Mouse (Mus musculus) hindbrain, embryonic 15.5 days (tissue): ENCODE data around the gene Cdkn2d. TPM values are rescaled to one million over a fixed set of nuclear protein-coding genes. Genes with fewer than 3 reads are reported as not detected.
"Not testable (repeated sequence)": the region's sequence is repeated elsewhere in the genome, so short reads cannot be mapped to it uniquely, and the experiment has no call there.

Source experiments
- ATAC-seq: fragments of 200-750 bp; cut with Nextera tagmentation; 2 replicates; pipeline ENCODE4 v1.8.0; 2017; ENCODE audit warnings: low read depth, moderate number of reproducible peaks, moderate TSS enrichment; ENCODE audit not compliant: low FRiP score
- H3K27ac ChIP-seq: fragments of 300-500 bp; sonication (generic); replicated peaks from 2 replicates; pipeline ENCODE4 v1.5.1; 2015; ENCODE audit warnings: mild to moderate bottlenecking, inconsistent platforms
- H3K27me3 ChIP-seq: fragments of 300-500 bp; sonication (generic); 2 replicates; pipeline ENCODE4 v1.6.1; 2015; ENCODE audit warnings: control low read depth, inconsistent platforms
- H3K36me3 ChIP-seq: fragments of 300-500 bp; sonication (generic); 2 replicates; pipeline ENCODE4 v1.6.1; 2015; ENCODE audit warnings: control low read depth, inconsistent platforms
- H3K4me1 ChIP-seq: fragments of 300-500 bp; sonication (generic); replicated peaks from 2 replicates; pipeline ENCODE4 v1.6.1; 2015; ENCODE audit warnings: control low read depth, inconsistent platforms
- H3K4me2 ChIP-seq: fragments of 300-500 bp; sonication (generic); 2 replicates; pipeline ENCODE4 v1.6.1; 2015; ENCODE audit warnings: moderate library complexity, mild to moderate bottlenecking, inconsistent platforms
- H3K4me3 ChIP-seq: fragments of 300-500 bp; sonication (generic); 2 replicates; pipeline ENCODE4 v1.5.1; 2015; ENCODE audit warnings: mild to moderate bottlenecking, inconsistent platforms
- H3K9ac ChIP-seq: fragments of 300-500 bp; sonication (generic); 2 replicates; pipeline ENCODE4 v1.6.1; 2015; ENCODE audit warnings: inconsistent platforms
- H3K9me3 ChIP-seq: fragments of 300-500 bp; sonication (generic); 2 replicates; pipeline ENCODE4 v1.6.1; 2016; ENCODE audit warnings: control low read depth, inconsistent platforms
- WGBS: fragments of 180-500 bp; shearing (Covaris S2); methylation state at CpG from one replicate; pipeline ENCODE4 v1.1.7; 2015; 5-methylcytosine and 5-hydroxymethylcytosine counted together
- polyA plus RNA-seq: library from polyadenylated mRNA; unstranded; fragments of >200 nt; fragmentation: Nextera tagmentation; extraction: Ambion mirVana; gene quantifications from 2 replicates; pipeline ENCODE4 v1.2.1, GENCODE M21; 2015

Cdkn2d gene
- polyA plus RNA-seq, 1 experiment from 2014 or later = 111 TPM

DNA sequence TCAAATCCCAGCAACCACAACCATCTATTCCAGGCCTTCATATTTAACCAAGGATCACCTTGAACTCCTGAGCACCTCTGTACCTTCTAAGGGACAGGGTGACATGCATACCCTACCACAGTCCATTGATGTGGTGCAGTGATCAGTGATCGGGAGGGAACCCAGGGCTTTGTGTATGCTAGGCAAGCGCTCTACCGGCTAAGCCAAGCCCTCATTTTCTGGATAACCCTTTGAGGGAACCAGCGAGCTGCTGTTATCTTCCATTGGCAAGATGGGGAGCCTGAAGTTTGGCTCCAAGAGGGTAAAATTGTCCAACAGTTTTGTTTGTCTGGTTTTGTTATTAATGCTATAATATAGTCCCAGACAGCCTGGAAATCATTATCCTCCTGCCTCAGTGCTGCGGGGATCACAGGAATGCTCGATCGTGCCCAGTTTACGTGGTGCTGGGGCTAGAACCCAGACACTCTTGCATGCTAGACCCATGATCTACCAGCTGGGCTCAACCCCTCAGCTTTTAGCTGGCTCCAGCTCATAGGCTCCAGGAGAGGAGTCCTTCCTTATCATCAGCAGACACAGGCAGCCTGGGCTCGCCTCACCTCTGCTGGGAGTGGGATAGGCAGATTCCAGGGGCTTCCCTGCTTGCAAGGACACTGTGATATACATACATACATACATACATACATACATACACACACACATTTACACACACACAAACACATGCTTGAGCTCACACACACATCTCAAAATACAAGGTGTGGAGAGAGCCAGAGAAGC, 23.3 kb upstream of the Cdkn2d start:
- Histone ChIP-seq H3K27me3 (peaks cover 10% of the 10 kb centered on the region), H3K9me3 (no peaks in the 10 kb centered on the region), H3K4me3 (no peak overlapping the region), H3K4me2 (no peak overlapping the region), H3K4me1 (no peaks in the 10 kb centered on the region), H3K27ac (no peak overlapping the region), H3K9ac (no peak overlapping the region), H3K36me3 (no peaks in the 10 kb centered on the region)
- ATAC-seq = no peak
- WGBS = 92% methylated on average over 9 of the region's 9 CpGs

DNA sequence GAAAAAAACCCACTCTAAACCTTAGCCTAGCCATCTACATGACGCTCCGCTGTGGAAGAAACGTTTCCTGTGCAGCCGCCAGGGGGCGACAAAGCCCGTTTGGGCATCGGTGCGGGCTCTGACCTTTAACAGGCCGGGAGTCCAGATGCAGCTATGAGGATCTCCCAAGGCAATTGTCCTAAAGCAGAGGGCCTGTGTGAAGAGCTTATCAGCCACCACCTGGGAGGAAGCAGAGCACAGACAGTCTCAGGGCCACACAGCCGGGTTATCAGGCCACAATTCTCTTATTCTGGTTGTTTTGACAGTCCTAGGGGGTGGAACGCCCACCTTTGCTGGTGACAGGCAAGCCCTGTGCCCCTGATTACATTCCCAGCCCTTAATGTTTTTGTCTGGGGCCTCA, 22.2 kb upstream of the Cdkn2d start:
- H3K27me3 ChIP-seq = peaks cover 10% of the 10 kb centered on the region
- ATAC-seq = no peak
- H3K4me3 ChIP-seq = no peak overlapping the region
- no peaks in the 10 kb centered on the region for H3K4me1 ChIP-seq
- no peaks in the 10 kb centered on the region for H3K36me3 ChIP-seq
- 9% methylated on average over 11 of the region's 11 CpGs for WGBS
- no peaks in the 10 kb centered on the region for H3K9me3 ChIP-seq
- no peak overlapping the region for H3K4me2 ChIP-seq
- no peak overlapping the region for H3K9ac ChIP-seq
- no peak overlapping the region for H3K27ac ChIP-seq

DNA sequence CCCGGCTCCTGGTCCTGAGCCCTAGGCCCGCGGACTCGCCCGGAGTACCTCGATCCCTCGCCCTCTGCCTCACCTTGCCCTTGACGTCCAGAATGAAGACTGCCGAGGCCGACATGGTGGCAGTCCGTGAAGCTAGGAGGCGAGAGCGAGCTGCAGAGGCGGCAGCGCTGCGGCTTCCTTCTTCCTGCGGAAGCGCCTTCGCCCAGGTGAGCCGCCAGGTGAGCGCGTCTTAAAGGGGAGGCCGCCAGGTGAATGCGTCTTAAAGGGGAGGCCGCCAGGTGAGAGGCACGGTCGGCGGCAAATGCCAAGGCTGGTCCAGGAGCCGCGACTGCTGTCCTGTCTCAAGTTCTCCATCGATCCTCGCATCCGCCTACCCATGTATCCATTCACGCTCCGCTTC, 20.9 kb upstream of the Cdkn2d start, which contains the start of gene Ap1m2:
Gene Ap1m2 (minus strand): TSS at position 204 of the 400 bp plus-strand sequence.
- Histone ChIP-seq H3K4me1 (no peaks in the 10 kb centered on the region), H3K4me2 (peak within 1 kb of the TSS; percentile 45), H3K27me3 (peaks cover 10% of the 10 kb centered on the region), H3K4me3 (peak within 1 kb of the TSS; percentile 30), H3K9ac (no peak within 1 kb of the TSS), H3K9me3 (no peaks in the 10 kb centered on the region), H3K27ac (no peak within 1 kb of the TSS), H3K36me3 (no peaks in the 10 kb centered on the region)
- no peak for ATAC-seq
- 14% methylated on average over 35 of the region's 35 CpGs for WGBS

DNA sequence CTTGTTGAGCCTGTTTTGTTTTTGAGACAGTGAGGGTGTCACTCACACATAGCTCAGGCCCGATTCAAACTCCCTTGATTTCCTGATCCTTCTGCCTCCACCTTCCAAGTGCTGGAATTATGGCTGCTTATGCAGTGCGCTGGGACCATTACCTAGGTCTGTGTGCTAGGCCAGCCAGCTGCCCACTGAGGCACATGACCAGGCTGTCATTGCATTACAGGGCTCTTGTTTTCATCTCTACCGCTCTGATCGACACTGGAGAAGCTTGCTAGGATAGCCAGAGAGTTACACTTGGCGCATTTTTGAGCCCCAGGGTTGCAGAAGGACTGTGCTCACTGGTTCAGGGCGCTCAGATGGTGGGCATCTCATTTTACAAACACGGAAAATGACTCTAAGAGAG, 20.5 kb upstream of the Cdkn2d start:
- Histone ChIP-seq H3K9ac (no peak overlapping the region), H3K27me3 (peaks cover 10% of the 10 kb centered on the region), H3K4me2 (peak overlapping the region; percentile 45)

DNA sequence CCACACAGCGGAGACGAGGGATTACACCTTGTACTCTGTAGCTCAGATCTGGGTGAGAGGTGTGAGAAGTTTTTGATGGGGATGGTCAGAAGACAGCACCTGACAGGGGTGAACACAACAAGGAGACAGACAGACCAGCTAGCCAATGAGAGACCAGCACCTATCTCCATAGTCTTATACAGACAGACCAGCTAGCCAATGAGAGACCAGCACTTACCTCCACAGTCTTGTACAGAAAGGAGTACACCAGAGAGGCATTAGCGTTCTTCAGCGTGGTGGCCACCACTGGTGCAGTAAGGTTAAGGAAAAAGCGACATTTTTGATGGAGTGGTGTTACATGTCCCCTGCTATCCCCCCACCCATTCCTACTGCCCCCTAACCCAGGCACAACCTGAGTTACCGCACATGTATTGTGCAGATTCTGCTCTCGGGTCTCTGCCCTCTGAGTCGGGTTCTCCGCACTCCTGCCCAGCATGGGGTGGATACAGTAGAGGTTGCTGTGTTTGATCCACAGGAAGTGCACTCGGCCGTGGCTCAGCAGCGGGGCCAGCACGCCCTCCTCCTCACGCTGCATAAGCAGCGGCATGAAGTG, 18.0 kb upstream of the Cdkn2d start:
- Histone ChIP-seq H3K27me3 (peaks cover 10% of the 10 kb centered on the region), H3K9ac (no peak overlapping the region), H3K4me3 (no peak overlapping the region), H3K4me2 (no peak overlapping the region), H3K36me3 (no peaks in the 10 kb centered on the region), H3K27ac (no peak overlapping the region), H3K9me3 (no peaks in the 10 kb centered on the region), H3K4me1 (no peaks in the 10 kb centered on the region)
- ATAC-seq = no peak
- 71% methylated on average over 15 of the region's 15 CpGs for WGBS

More for the DNA sequence above, 20.5 kb upstream of the Cdkn2d start:
- Histone ChIP-seq H3K36me3 (no peaks in the 10 kb centered on the region), H3K4me3 (peak overlapping the region; percentile 30), H3K9me3 (no peaks in the 10 kb centered on the region), H3K27ac (no peak overlapping the region), H3K4me1 (no peaks in the 10 kb centered on the region)
- no peak for ATAC-seq
- 27% methylated on average over 7 of the region's 7 CpGs for WGBS

DNA sequence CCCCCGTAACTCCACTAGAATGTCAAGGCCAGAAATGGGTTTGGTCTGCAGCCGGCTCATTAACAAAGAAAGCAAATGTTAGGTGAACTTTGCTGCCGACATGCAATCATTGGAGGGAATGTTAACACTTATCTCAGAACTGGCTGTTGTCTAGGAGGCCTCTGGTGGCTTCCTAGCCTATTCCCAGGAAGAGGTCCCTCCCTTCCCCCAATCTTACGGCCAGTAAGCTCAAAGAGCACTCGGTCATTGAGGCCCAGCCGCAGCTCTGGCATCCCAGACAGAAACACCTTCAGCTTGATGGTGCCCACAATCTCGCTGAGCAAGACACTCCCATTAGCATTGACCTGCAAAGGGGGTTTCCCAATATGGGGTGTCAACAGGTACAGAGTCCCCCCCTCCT, 13.9 kb upstream of the Cdkn2d start:
- Histone ChIP-seq H3K4me3 (no peak overlapping the region), H3K4me2 (no peak overlapping the region), H3K4me1 (no peaks in the 10 kb centered on the region), H3K27ac (no peak overlapping the region), H3K9me3 (no peaks in the 10 kb centered on the region), H3K9ac (no peak overlapping the region), H3K36me3 (no peaks in the 10 kb centered on the region), H3K27me3 (no peaks in the 10 kb centered on the region)
- no peak for ATAC-seq
- WGBS = 90% methylated on average over 7 of the region's 7 CpGs

DNA sequence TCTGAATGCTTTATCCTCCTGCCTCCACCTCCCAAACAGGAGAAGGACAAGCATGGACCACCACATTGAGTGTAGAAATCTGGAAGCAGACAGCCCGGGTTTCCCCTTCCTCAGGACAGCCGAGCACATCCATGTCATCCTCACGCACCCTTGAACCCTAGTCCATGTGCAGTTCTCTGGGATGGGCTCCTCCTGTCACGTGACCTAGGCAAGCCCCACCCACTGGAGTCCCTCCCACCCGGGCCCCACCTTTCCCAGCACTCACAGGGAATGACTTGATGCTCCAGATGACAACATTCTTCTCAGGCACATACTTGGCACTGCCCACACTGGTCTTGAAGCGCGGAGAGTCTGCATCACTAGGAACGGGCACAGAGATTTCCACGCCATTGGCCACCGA, 7.8 kb upstream of the Cdkn2d start:
- no peak for ATAC-seq
- Histone ChIP-seq H3K9ac (no peak overlapping the region), H3K36me3 (no peaks in the 10 kb centered on the region), H3K4me2 (no peak overlapping the region), H3K4me3 (no peak overlapping the region), H3K4me1 (no peaks in the 10 kb centered on the region), H3K27me3 (no peaks in the 10 kb centered on the region), H3K9me3 (no peaks in the 10 kb centered on the region), H3K27ac (no peak overlapping the region)
- WGBS = 83% methylated on average over 10 of the region's 10 CpGs

DNA sequence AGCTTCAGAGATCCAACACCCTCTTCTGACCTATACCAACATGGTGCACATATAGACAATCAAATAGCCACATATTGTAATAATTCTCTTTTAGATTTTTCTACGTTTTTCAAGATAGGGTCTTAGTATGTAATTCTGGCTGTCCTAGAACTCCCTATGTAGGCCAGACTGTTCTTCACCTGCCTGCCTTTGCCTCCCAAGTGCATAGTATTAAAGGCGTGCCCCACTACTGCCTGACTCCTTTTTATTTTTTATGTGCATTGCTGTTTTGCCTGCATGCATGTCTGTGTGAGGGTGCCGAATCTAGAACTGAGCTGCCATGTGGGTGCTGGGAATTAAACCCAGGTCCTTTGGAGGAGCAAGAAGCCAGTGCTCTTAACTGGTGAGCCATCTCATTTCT, 1.1 kb upstream of the Cdkn2d start:
- H3K27ac ChIP-seq = no peak overlapping the region
- H3K4me1 ChIP-seq = peaks cover 27% of the 10 kb centered on the region
- no peaks in the 10 kb centered on the region for H3K36me3 ChIP-seq
- no peaks in the 10 kb centered on the region for H3K27me3 ChIP-seq
- H3K4me3 ChIP-seq = no peak overlapping the region
- no peak overlapping the region for H3K9ac ChIP-seq
- WGBS = 93% methylated on average over 3 of the region's 3 CpGs
- H3K9me3 ChIP-seq = no peaks in the 10 kb centered on the region
- no peak overlapping the region for H3K4me2 ChIP-seq
- no peak for ATAC-seq

DNA sequence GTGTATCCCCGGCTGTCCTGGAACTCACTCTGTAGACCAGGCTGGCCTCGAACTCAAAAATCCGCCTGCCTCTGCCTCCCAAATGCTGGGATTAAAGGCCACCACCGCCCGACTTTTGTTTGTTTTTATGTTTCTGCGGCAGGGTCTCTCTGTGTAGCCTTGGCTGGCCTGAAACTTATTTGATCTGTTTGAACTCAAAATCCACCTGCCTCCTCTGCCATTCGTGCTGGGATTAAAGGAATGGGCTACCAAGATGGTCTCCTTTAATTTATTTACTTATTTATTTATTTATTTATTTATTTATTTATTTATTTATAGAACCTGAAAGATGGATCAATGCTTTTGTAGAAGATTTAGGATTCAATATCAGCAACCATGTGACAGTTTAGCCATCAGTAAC, 661 bp upstream of the Cdkn2d start:
- ATAC-seq, H3K36me3 ChIP-seq, H3K9me3 ChIP-seq, H3K9ac ChIP-seq, H3K27me3 ChIP-seq: not testable (repeated sequence)
- H3K4me1 ChIP-seq = peaks cover 31% of the 10 kb centered on the region
- peak overlapping the region; percentile 79 for H3K4me2 ChIP-seq
- peak overlapping the region; percentile 53 for H3K4me3 ChIP-seq
- WGBS = 21% methylated on average over 7 of the region's 7 CpGs
- peak overlapping the region; percentile 56 for H3K27ac ChIP-seq

DNA sequence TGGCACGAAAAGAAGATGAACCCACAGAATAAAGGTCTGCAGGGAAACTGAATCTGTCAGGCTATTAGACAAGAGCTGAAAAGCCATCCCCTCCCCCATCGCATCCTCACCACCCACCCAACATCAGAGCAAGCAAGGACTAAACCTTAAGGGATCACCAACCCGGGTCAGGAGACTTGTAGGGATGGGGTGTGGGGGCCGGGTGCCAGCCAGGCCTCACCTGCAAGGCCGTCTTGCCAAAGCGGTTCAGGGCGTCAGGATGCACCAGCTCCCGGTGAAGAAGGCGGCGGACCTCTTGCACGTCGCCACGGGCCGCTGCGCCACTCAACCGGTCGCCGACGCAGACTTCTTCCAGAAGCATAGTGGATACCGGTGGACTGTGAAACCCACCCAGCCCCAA, 618 bp downstream of the Cdkn2d start:
- Histone ChIP-seq H3K27me3 (no peaks in the 10 kb centered on the region), H3K9ac (peak overlapping the region; percentile 85), H3K9me3 (no peaks in the 10 kb centered on the region), H3K36me3 (0 out of 2 replicates have a peak, but pooled peaks cover 2% of the 10 kb centered on the region), H3K27ac (peak overlapping the region; percentile 83), H3K4me1 (peaks cover 38% of the 10 kb centered on the region), H3K4me2 (peak overlapping the region; percentile 79), H3K4me3 (peak overlapping the region; percentile 53)
- WGBS = 0% methylated on average over 20 of the region's 20 CpGs
- no peak for ATAC-seq

DNA sequence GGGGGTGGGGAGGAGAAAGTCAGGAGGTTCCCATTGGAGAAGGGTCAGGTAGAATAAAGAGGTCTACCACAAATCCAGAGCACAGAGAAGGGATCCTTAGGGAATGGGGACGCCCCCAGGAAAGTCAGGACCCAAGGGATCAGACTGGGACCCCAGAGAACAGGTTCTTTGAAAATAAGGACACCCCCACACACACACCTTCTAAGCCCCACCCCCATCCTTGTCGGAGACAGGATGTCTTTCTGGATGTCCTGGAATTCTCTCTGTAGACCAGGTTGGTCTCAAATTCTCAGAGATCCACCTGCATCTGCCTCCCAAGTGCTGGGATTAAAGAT, 1.9 kb downstream of the Cdkn2d start:
- Histone ChIP-seq H3K9ac (no peak overlapping the region), H3K4me1 (peaks cover 38% of the 10 kb centered on the region), H3K9me3 (no peaks in the 10 kb centered on the region), H3K36me3 (0 out of 2 replicates have a peak, but pooled peaks cover 9% of the 10 kb centered on the region), H3K4me2 (peak overlapping the region; percentile 79), H3K4me3 (no peak overlapping the region), H3K27ac (no peak overlapping the region), H3K27me3 (no peaks in the 10 kb centered on the region)
- ATAC-seq = no peak
- 86% methylated on average over 2 of the region's 2 CpGs for WGBS

DNA sequence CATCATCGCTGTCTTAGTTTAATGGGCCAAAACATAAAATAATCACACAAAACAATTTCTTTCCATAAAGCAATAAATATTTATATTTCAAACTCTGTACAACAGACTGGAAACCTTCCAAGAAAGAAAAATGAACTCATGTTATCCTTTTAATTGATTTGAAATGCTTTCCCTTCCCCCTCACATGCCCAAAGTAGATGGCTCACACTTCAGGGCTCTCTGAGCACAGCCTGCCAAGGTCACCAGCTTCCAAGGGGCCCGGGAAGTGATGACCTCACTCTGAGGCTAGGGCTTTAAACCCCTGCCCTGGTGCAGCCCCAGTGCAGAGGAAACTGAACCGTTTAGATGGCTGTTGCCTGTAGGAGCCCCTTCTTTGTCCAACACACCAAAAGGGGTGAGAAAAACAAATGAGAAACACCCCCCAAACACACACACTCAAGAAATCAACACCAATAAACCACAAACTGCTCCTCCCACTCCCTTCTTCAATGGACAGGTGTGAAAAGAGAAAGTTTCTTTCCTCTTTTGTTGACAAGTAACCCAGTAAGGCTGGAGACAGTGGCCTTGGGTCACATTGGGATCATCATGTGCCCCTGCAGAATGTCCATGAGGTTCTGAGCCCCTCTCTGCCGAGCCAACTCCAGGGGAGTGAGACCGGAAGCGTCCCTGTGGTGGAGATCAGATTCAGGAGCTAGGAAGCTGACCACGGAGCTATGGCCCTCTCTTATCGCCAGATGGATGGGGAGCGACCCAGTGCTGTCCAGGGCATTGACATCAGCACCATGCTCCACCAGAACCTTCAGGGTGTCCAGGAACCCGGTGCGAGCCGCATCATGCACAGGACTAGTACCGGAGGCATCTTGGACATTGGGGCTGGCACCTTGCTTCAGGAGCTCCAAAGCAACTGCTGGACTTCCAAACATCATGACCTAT, 2.5 kb downstream of the Cdkn2d start:
- peaks cover 38% of the 10 kb centered on the region for H3K4me1 ChIP-seq
- peak overlapping the region; percentile 62 for H3K4me3 ChIP-seq
- ATAC-seq = no peak
- peak overlapping the region; percentile 79 for H3K4me2 ChIP-seq
- WGBS = 81% methylated on average over 13 of the region's 13 CpGs
- no peaks in the 10 kb centered on the region for H3K9me3 ChIP-seq
- H3K27ac ChIP-seq = peak overlapping the region; percentile 84
- no peaks in the 10 kb centered on the region for H3K27me3 ChIP-seq
- peaks cover 13% of the 10 kb centered on the region for H3K36me3 ChIP-seq
- H3K9ac ChIP-seq = peak overlapping the region; percentile 60
